Mouse (Mus musculus) thymus, adult 2 months (tissue): ENCODE measurements around the gene Fgfr2. TPM values are rescaled to one million over a fixed set of nuclear protein-coding genes. Genes with fewer than 3 reads are reported as not detected.

Source experiments
- DNase-seq: peaks from one replicate; pipeline ENCODE4 v3.0.0; 2021
- H3K27ac ChIP-seq: fragments of 200-500 bp; 2 replicates; pipeline ENCODE4 v1.5.1; 2012; ENCODE audit warnings: low read length, control low read depth; ENCODE audit not compliant: control insufficient read depth, insufficient read depth
- H3K27me3 ChIP-seq: fragments of 200-500 bp; 2 replicates; pipeline ENCODE4 v1.6.1; 2012; ENCODE audit warnings: mild to moderate bottlenecking, low read length, moderate library complexity, mixed read lengths; ENCODE audit not compliant: control insufficient read depth, insufficient read depth
- H3K36me3 ChIP-seq: fragments of 200-500 bp; 2 replicates; pipeline ENCODE4 v1.6.1; 2012; ENCODE audit warnings: mild to moderate bottlenecking, low read length, moderate library complexity; ENCODE audit not compliant: control insufficient read depth, insufficient read depth
- H3K4me1 ChIP-seq: fragments of 200-500 bp; replicated peaks from 2 replicates; pipeline ENCODE4 v1.6.1; 2012; ENCODE audit warnings: low read length; ENCODE audit not compliant: control insufficient read depth, insufficient read depth
- H3K4me3 ChIP-seq: fragments of 200-500 bp; 2 replicates; pipeline ENCODE4 v1.5.1; 2012; ENCODE audit warnings: mild to moderate bottlenecking, low read length, control low read depth, moderate library complexity; ENCODE audit not compliant: control insufficient read depth, insufficient read depth
- CTCF ChIP-seq: fragments of 200-500 bp; IDR thresholded peaks from 2 replicates; pipeline ENCODE4 v1.5.1; 2012; ENCODE audit warnings: mild to moderate bottlenecking, control low read depth, low read length, moderate library complexity, borderline replicate concordance; ENCODE audit not compliant: control insufficient read depth, poor library complexity, insufficient read depth; ENCODE audit errors: extremely low read depth
- POLR2A ChIP-seq: fragments of 200-500 bp; IDR thresholded peaks from 2 replicates; pipeline ENCODE4 v1.6.1; 2012; ENCODE audit warnings: mild to moderate bottlenecking, low read length, control low read depth, moderate library complexity; ENCODE audit not compliant: control insufficient read depth, poor library complexity, insufficient read depth; ENCODE audit errors: extremely low read depth
- WGBS: fragments of 180-500 bp; shearing (Covaris S2); methylation state at CpG from one replicate; pipeline ENCODE4 v1.1.7; 2018; 5-methylcytosine and 5-hydroxymethylcytosine counted together
- polyA plus RNA-seq: library from polyadenylated mRNA; depleted of rRNA; stranded (reverse); fragments of >200 nt; gene quantifications from 2 replicates; pipeline ENCODE4 v1.2.3, GENCODE M21; 2012

Gene Fgfr2
- polyA plus RNA-seq, 1 experiment: 12.1 TPM

- no peak overlapping the region for H3K4me3 ChIP-seq
- H3K4me1 ChIP-seq: peaks cover 7% of the 10 kb centered on the region; the same call in 1 of the 2 replicates
- 96% methylated on average over 7 of the region's 7 CpGs for WGBS
- TF ChIP-seq POLR2A (no peak), CTCF (no peak)
- H3K27me3 ChIP-seq: no peaks in the 10 kb centered on the region
- no peaks in the 10 kb centered on the region for H3K36me3 ChIP-seq
- DNase-seq: no peak
- H3K27ac ChIP-seq: no peak overlapping the region
These were observed 2473.9 kb downstream of the Fgfr2 start for GRCm38 (mm10) chr7:130649257-130649656.

GRCm38 (mm10) chr7:130648061-130648460 is 2475.1 kb downstream of the Fgfr2 start:
- no peaks in the 10 kb centered on the region for H3K27me3 ChIP-seq
- 89% methylated on average over 4 of the region's 4 CpGs for WGBS
- H3K27ac ChIP-seq: no peak overlapping the region
- no peak for TF ChIP-seq POLR2A
- no peak for TF ChIP-seq CTCF
- peaks cover 7% of the 10 kb centered on the region; the same call in 1 of the 2 replicates for H3K4me1 ChIP-seq
- no peak overlapping the region for H3K4me3 ChIP-seq
- no peak for DNase-seq
- no peaks in the 10 kb centered on the region for H3K36me3 ChIP-seq

- DNase-seq: peak; percentile 66
- no peak for TF ChIP-seq POLR2A
- TF ChIP-seq CTCF: no peak
- WGBS: 1% methylated on average over 18 of the region's 18 CpGs
These were observed 2476.4 kb downstream of the Fgfr2 start for GRCm38 (mm10) chr7:130646762-130647139.

DNA sequence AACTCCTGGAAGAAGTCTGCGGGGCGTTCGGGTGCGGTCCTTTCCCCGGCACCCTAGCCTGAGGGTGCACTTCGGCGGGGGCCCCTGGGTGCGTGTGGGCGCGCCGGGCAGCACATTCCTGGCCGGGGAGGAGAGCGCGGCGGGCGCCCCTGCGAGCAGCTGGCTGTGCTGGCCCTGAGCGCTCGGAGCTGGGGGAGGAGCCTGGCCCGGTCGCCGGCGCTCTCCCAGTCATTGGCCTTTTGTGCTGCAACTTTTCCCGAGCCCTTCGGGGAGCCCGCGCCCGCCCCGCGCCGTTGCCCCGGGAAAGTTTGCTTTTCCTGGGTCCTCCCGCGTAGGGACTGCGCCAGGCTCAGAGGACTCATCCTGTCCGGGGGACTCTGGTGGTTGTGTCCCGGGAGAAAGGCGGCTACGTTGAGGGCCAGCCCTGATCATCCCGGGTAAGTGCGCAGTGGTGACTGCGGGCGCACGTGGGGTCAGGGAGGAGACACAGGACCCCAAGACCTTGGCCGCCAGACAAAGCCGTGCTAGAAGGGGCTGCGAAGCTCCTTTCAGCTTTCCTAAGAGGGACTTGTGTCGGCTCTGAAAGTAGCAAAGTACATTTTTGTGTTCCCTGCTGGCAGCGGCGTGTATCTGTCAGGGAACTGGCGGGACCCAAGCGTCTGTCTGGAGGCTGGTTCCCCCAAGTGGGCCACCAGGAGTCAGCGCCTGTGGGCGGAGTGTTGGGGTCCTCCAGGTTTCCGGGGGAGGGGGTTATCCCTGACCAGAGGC is 2477.0 kb downstream of the Fgfr2 start:
- Histone ChIP-seq H3K27me3 (no peaks in the 10 kb centered on the region), H3K4me1 (peaks cover 7% of the 10 kb centered on the region; the same call in 1 of the 2 replicates), H3K4me3 (peak overlapping the region; percentile 56), H3K36me3 (no peaks in the 10 kb centered on the region), H3K27ac (peak overlapping the region; percentile 19; the same call in 1 of the 2 replicates)
- WGBS: under 1% methylated on average over 54 of the region's 55 CpGs
- DNase-seq: peak; percentile 54
- TF ChIP-seq POLR2A (no peak), CTCF (no peak)

More at GRCm38 (mm10) chr7:130646762-130647139, 2476.4 kb downstream of the Fgfr2 start:
- H3K4me3 ChIP-seq: peak overlapping the region; percentile 56
- no peaks in the 10 kb centered on the region for H3K27me3 ChIP-seq
- no peaks in the 10 kb centered on the region for H3K36me3 ChIP-seq
- peaks cover 7% of the 10 kb centered on the region; the same call in 1 of the 2 replicates for H3K4me1 ChIP-seq
- no peak overlapping the region; the same call in 1 of the 2 replicates for H3K27ac ChIP-seq

GRCm38 (mm10) chr7:130645332-130645993 is 2477.7 kb downstream of the Fgfr2 start:
- H3K4me1 ChIP-seq: peaks cover 7% of the 10 kb centered on the region; the same call in 1 of the 2 replicates
- H3K4me3 ChIP-seq: peak overlapping the region; percentile 56
- TF ChIP-seq POLR2A: no peak
- no peak for TF ChIP-seq CTCF
- H3K27ac ChIP-seq: peak overlapping the region; percentile 19; the same call in 1 of the 2 replicates
- peak; percentile 41 for DNase-seq
- WGBS: under 1% methylated on average over 15 of the region's 15 CpGs
- H3K36me3 ChIP-seq: no peaks in the 10 kb centered on the region
- H3K27me3 ChIP-seq: no peaks in the 10 kb centered on the region

GRCm38 (mm10) chr7:130640681-130641080 is 2482.5 kb downstream of the Fgfr2 start:
- H3K4me1 ChIP-seq: peaks cover 5% of the 10 kb centered on the region; the same call in 1 of the 2 replicates
- WGBS: 97% methylated on average over 9 of the region's 9 CpGs
- no peaks in the 10 kb centered on the region for H3K36me3 ChIP-seq
- no peaks in the 10 kb centered on the region for H3K27me3 ChIP-seq
- H3K4me3 ChIP-seq: no peak overlapping the region
- TF ChIP-seq POLR2A (no peak), CTCF (no peak)
- no peak overlapping the region for H3K27ac ChIP-seq
- no peak for DNase-seq

DNA sequence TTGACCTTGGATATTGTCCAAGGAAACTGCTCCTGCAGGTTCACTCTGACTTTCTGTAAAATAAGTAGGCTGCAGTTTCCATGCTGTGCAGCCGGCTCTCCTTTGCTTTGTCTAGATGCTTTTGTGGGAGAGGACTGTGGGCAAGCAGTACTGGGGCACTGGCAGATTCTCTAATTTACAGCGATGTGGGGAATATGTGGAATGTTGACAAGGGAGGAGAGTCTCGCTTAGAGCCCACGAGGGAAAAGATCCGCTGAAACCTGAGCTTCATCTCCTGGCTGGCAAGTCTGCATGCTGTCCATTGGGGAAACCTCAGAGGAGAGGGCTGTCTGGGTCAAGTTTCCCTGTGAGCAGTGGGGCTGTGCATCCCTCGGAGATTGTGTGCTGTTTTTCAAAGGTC is 2485.3 kb downstream of the Fgfr2 start:
- H3K4me1 ChIP-seq: peaks cover 4% of the 10 kb centered on the region; the same call in 1 of the 2 replicates
- TF ChIP-seq POLR2A: no peak
- no peak for TF ChIP-seq CTCF
- no peaks in the 10 kb centered on the region for H3K27me3 ChIP-seq
- no peaks in the 10 kb centered on the region for H3K36me3 ChIP-seq
- no peak overlapping the region for H3K27ac ChIP-seq
- WGBS: 92% methylated on average over 6 of the region's 6 CpGs
- H3K4me3 ChIP-seq: no peak overlapping the region
- no peak for DNase-seq
